Mouse (Mus musculus) thymus, adult 2 months (tissue): ENCODE results near the gene Ap1g2. TPM values are rescaled to one million over a fixed set of nuclear protein-coding genes. Genes with fewer than 3 reads are reported as not detected.

Experiments
- DNase-seq: peaks from one replicate; pipeline ENCODE4 v3.0.0; 2021
- H3K27ac ChIP-seq: fragments of 200-500 bp; 2 replicates; pipeline ENCODE4 v1.5.1; 2012; ENCODE audit warnings: low read length, control low read depth; ENCODE audit not compliant: control insufficient read depth, insufficient read depth
- H3K27me3 ChIP-seq: fragments of 200-500 bp; 2 replicates; pipeline ENCODE4 v1.6.1; 2012; ENCODE audit warnings: mild to moderate bottlenecking, low read length, moderate library complexity, mixed read lengths; ENCODE audit not compliant: control insufficient read depth, insufficient read depth
- H3K36me3 ChIP-seq: fragments of 200-500 bp; 2 replicates; pipeline ENCODE4 v1.6.1; 2012; ENCODE audit warnings: mild to moderate bottlenecking, low read length, moderate library complexity; ENCODE audit not compliant: control insufficient read depth, insufficient read depth
- H3K4me1 ChIP-seq: fragments of 200-500 bp; replicated peaks from 2 replicates; pipeline ENCODE4 v1.6.1; 2012; ENCODE audit warnings: low read length; ENCODE audit not compliant: control insufficient read depth, insufficient read depth
- H3K4me3 ChIP-seq: fragments of 200-500 bp; 2 replicates; pipeline ENCODE4 v1.5.1; 2012; ENCODE audit warnings: mild to moderate bottlenecking, low read length, control low read depth, moderate library complexity; ENCODE audit not compliant: control insufficient read depth, insufficient read depth
- CTCF ChIP-seq: fragments of 200-500 bp; IDR thresholded peaks from 2 replicates; pipeline ENCODE4 v1.5.1; 2012; ENCODE audit warnings: mild to moderate bottlenecking, control low read depth, low read length, moderate library complexity, borderline replicate concordance; ENCODE audit not compliant: control insufficient read depth, poor library complexity, insufficient read depth; ENCODE audit errors: extremely low read depth
- POLR2A ChIP-seq: fragments of 200-500 bp; IDR thresholded peaks from 2 replicates; pipeline ENCODE4 v1.6.1; 2012; ENCODE audit warnings: mild to moderate bottlenecking, low read length, control low read depth, moderate library complexity; ENCODE audit not compliant: control insufficient read depth, poor library complexity, insufficient read depth; ENCODE audit errors: extremely low read depth
- WGBS: fragments of 180-500 bp; shearing (Covaris S2); methylation state at CpG from one replicate; pipeline ENCODE4 v1.1.7; 2018; 5-methylcytosine and 5-hydroxymethylcytosine counted together
- polyA plus RNA-seq: library from polyadenylated mRNA; depleted of rRNA; stranded (reverse); fragments of >200 nt; gene quantifications from 2 replicates; pipeline ENCODE4 v1.2.3, GENCODE M21; 2012; rRNA removed

The Ap1g2 gene
- 91.5 and 94.5 TPM in 2 replicates for polyA plus RNA-seq

GRCm38 (mm10) chr14:55105836-55106809, at the start of gene Ap1g2:
Ap1g2 (minus strand) TSS chr14:55106593.
- Histone ChIP-seq H3K27me3 (no peaks in the 10 kb centered on the region), H3K27ac (peak within 1 kb of the TSS; percentile 65; the same call in 1 of the 2 replicates), H3K36me3 (peaks cover 1% of the 10 kb centered on the region; the same call in 1 of the 2 replicates), H3K4me3 (peak within 1 kb of the TSS; percentile 81), H3K4me1 (peaks cover 13% of the 10 kb centered on the region)
- DNase-seq, result peak; percentile 88
- WGBS, result 1% methylated on average over 39 of the region's 39 CpGs
- no peak for TF ChIP-seq CTCF
- peak; percentile 56; the same call in 1 of the 2 replicates for TF ChIP-seq POLR2A

GRCm38 (mm10) chr14:55152951-55153481, 46.6 kb upstream of the Ap1g2 start:
- 97% methylated on average over 16 of the region's 16 CpGs for WGBS
- no peak overlapping the region for H3K4me3 ChIP-seq
- no peaks in the 10 kb centered on the region for H3K36me3 ChIP-seq
- TF ChIP-seq POLR2A (no peak), CTCF (no peak)
- 0 out of 2 replicates have a peak, but pooled peaks cover 3% of the 10 kb centered on the region for H3K4me1 ChIP-seq
- no peak overlapping the region for H3K27ac ChIP-seq
- no peaks in the 10 kb centered on the region for H3K27me3 ChIP-seq
- DNase-seq, result no peak

GRCm38 (mm10) chr14:55152174-55152573, 45.8 kb upstream of the Ap1g2 start:
- Histone ChIP-seq H3K4me3 (no peak overlapping the region), H3K27ac (no peak overlapping the region), H3K36me3 (no peaks in the 10 kb centered on the region), H3K27me3 (no peaks in the 10 kb centered on the region), H3K4me1 (0 out of 2 replicates have a peak, but pooled peaks cover 3% of the 10 kb centered on the region)
- no peak for DNase-seq
- WGBS, result 91% methylated on average over 4 of the region's 4 CpGs
- no peak for TF ChIP-seq CTCF
- no peak for TF ChIP-seq POLR2A

GRCm38 (mm10) chr14:55150985-55151384, 44.6 kb upstream of the Ap1g2 start:
- no peak overlapping the region for H3K27ac ChIP-seq
- H3K36me3 ChIP-seq, result no peaks in the 10 kb centered on the region
- no peak for DNase-seq
- H3K4me1 ChIP-seq, result 0 out of 2 replicates have a peak, but pooled peaks cover 3% of the 10 kb centered on the region
- no peak for TF ChIP-seq POLR2A
- no peak for TF ChIP-seq CTCF
- no peak overlapping the region for H3K4me3 ChIP-seq
- no peaks in the 10 kb centered on the region for H3K27me3 ChIP-seq
- WGBS, result 87% methylated on average over 5 of the region's 5 CpGs

- Histone ChIP-seq H3K36me3 (no peaks in the 10 kb centered on the region), H3K27ac (no peak overlapping the region), H3K4me1 (0 out of 2 replicates have a peak, but pooled peaks cover 3% of the 10 kb centered on the region), H3K4me3 (no peak overlapping the region), H3K27me3 (no peaks in the 10 kb centered on the region)
- WGBS, result 94% methylated on average over 5 of the region's 5 CpGs
- DNase-seq, result no peak
- TF ChIP-seq POLR2A, result no peak
- no peak for TF ChIP-seq CTCF
Observed at GRCm38 (mm10) chr14:55149041-55149440, 42.6 kb upstream of the Ap1g2 start.

GRCm38 (mm10) chr14:55148363-55148915, 42.0 kb upstream of the Ap1g2 start:
- Histone ChIP-seq H3K36me3 (no peaks in the 10 kb centered on the region), H3K27ac (no peak overlapping the region), H3K4me3 (no peak overlapping the region), H3K4me1 (0 out of 2 replicates have a peak, but pooled peaks cover 3% of the 10 kb centered on the region), H3K27me3 (no peaks in the 10 kb centered on the region)
- DNase-seq, result peak; percentile 69
- TF ChIP-seq CTCF, result no peak
- TF ChIP-seq POLR2A, result no peak
- WGBS, result 40% methylated on average over 5 of the region's 5 CpGs
